Mouse (Mus musculus) c-Kit-positive CD71-positive TER-119-negative erythroid progenitor cells, embryonic 14.5 days (primary cell): ENCODE measurements around the gene Ghitm.
A peak's percentile ranks its signal among the peaks of the same experiment; 100 is the strongest.
"Not testable (repeated sequence)": the region's sequence is repeated elsewhere in the genome, so short reads cannot be mapped to it uniquely, and the experiment has no call there.

Experiments used
- DNase-seq: peaks from one replicate; pipeline ENCODE4 v3.0.0-alpha.2; 2013; ENCODE audit warnings: low read depth

Ghitm gene

DNA sequence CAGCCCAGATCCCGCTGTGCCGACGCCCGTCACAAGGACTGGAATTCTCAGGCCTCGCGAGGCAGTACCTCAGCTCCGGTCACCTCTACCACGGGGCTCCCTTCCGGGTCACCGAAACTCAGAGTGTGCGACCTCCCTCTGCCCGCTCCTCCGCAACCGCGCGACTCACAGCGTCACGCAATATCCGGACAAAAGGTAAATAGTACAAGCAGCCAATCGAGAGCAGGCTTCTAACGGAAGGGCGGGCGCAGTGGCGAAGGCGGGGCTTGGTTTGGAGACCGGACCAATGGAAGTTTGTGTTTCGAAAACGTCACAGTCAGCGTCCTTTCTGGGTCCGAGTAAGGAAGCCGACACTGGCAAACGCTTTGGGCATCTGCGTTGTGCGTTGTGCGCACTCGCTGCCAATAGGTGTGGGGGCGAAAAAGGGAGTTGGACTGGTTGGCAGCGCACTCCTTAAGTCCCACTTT lies at the start of gene Ghitm:
TSS of gene Ghitm (minus strand) at position 146 of the 467 bp plus-strand sequence.
- DNase-seq, result peak; percentile 96

DNA sequence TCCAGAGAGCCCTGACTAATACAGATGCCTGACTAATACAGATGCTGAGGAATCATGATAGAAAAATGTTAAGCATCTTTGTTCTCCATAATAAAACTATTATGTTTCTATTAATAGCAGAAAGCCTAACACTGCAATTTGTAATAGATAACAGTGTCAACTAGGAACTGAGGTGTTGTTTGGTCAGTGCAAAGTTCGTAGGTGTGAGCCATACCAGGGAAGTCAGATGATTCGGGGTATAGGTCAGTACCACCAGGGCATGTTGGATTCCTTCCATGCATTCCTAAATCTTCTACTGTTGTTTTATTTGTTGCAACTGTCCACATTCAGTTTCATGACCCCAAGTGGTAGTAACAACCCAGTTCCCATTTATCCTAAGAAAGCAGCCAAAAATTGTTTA lies 49.8 kb upstream of the Ghitm start:
- no peak for DNase-seq

DNA sequence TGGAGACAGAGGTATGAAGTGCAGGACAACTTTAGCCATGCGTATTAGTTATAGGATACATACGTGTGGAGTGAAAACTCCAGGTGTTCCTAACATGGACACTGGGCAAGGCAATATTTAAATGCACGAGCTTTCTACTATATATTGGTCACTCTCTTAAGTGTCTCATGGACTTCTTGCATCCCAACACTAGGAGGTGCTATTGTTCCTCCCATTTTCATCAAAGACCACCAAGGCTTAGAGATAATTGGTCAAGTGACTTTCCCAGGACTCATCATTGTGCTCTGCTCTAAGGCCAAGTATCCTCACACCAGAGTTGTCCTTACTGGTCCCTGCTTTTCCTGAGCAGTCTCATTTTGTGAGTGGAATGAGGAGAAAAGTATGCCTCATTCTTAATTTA lies 39.4 kb upstream of the Ghitm start:
- no peak for DNase-seq

DNA sequence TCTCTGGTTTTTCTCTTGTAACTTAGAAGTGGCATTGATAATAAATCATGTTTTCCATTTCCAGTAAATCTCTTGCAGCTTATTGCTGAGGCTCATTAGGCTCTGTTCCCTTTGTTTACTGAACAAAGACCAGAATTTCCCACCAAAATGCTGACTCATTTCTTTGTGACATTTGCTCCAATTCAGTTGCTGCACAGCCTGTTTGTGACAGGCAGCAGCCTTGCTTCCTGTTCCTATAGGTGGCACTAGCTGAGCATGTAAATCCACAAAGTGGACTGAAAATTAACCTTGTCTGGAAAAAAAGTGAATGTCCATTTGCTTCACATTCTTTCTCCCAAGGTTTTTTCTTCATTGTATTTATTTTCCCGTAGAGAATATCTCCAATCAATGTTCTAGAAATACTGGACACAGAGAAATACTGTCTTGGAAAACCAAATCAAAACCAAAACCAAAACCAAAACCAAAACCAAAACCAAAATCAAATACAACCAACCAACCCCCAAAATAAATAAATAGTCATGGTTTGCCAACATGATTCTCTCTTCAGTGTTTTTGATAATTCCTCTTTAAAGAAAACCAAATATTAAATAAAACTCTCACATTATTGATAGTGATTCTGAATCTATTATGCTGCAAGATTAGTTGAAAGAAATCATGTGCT lies 30.3 kb upstream of the Ghitm start:
- DNase-seq, result no peak

DNA sequence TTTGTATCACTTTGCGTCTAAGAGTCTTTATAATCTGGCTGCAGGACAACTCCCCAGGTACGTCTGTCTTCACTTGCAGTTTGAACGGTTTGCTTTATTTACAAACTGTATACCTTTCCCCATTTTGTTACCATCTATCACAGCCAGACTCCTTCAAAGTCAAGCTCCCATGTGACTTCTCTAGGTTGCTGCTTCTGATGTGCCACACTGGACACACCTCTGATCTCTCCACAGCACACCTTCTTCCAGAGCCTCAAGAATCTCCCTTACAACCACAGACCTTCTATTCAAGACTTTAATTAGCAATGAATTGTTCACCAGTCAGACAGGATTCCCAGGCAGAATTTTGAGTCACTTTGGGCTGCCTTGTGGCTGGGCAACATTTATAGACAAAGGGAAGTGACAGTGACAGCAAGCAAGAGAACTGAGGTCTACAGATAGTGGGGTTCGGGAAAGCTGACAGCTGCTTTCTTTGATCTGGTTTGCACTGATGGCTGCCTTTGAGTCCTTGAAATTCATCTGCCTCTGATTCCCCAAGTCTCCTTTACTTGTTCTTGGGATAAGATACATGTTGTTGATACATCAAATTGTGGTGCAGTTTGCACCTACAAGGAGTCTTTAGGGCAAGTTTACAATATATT lies 29.4 kb upstream of the Ghitm start:
- no peak for DNase-seq

DNA sequence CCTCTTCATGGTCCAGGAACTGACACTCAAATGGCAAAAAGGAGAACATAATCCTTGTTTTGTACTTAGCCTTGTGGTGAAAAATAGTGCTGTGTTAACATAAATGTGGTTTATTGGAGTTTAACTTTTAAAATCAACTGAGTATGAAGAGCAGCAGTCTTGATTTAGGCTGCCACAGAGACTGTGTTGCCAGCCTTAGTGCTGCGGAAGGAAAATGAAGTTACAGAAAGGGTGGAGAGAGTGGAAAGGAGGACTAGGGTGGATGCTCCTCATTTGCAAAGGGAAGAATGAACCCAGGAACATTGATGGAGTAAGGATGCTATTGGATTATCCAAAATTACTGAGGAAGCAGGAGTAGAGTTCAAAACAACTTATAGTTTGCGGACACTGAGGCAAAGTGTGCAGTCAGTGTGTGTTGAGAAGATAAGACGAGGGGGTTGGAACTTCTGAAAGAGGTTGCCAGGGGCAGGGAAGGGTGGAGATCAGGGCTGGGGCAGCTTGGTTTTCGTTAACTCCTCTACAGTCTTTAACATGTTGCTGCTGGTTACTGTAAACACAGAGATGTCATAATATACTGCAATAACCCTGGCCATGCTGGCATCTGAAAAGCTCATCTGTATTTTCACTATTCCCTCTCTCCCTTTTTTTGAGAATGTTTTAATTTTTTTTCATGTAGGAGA lies 28.3 kb upstream of the Ghitm start:
- DNase-seq, result peak; percentile 62

DNA sequence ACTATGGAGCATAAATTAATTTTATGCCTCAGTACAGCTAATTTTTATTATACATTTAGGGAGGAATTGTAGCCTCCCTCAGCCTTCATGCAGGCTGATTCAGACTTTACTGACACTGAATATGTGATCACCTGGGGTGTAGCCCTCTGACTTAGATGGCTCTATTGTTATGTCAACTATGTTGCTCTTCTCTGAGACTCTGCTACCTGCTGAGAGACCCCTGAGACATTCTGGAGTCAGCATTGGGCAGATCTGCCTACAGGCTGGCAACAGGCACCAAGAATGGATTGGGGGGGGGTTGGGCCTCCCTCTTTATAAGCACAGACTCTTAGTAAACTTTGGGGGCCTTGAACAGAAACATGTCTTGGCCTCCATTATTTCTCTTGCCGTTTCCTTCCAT lies 19.3 kb upstream of the Ghitm start:
- DNase-seq, result no peak

DNA sequence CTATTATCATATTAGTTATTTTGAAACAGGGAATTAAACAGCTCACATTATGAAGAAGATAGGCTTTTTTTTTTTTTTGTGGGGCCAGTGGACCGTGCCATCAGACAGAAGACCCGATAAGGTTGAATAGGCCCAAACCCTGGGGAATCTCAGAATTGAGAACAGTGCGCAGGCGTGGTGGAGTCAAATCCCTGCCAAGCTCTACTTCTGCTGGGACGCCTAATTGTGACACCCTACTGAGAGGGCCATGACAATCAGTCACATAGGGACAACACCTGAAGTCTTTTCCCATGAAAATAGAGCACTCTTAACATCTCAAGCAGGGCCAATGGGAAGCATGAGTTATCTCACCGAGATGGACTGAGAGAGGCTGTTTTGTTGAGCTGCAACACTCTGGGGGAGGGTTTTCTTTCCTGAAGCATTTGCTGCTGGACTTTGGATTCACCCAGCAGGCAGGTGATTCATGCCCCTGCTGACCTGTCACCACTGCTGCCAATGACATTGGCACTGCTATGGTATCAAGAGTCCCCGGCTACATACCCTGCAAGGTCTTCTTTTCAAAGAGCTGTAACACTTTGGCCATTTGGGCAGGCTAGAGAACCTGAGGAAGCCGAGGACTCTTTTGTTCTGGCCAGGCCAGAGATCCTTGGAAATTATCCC lies 4.1 kb upstream of the Ghitm start:
- no peak for DNase-seq

DNA sequence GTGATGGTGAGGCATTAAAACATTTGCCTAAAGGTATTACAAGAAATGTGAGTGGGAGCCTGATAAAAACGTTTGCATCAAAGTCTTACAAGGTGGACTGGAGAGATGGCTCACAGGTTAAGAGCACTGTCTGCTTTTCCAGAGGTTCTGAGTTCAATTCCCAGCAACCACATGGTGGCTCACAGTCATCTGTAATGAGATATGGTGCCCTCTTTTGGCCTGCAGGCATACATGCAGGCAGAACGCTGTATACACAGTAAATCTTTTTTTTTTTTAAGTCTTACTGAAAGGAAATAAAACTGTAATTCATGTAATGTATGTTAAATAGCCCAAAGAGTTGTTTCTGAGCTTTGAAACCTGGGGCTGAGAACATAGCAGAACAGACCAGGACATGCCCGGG lies 2.5 kb upstream of the Ghitm start:
- not testable (repeated sequence) for DNase-seq

DNA sequence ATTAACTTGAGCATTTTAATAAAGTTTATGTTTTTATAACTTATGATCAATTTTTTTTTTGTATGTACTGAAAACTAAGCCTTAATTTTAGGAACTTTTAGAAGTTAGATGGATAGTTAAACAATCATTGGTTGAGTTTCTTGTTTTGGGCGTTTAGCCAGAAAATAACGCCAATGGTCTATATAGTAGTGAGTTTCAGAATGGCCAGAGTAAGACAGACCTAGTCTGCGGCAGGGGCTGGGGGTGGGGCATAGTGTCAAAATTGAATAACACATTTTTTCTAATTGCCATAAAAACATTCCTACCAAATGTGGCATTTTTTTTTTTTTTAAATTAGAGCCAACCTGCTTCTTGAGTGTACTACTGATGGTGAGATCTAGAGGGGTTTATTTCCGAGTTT lies 1.0 kb upstream of the Ghitm start:
- no peak for DNase-seq

DNA sequence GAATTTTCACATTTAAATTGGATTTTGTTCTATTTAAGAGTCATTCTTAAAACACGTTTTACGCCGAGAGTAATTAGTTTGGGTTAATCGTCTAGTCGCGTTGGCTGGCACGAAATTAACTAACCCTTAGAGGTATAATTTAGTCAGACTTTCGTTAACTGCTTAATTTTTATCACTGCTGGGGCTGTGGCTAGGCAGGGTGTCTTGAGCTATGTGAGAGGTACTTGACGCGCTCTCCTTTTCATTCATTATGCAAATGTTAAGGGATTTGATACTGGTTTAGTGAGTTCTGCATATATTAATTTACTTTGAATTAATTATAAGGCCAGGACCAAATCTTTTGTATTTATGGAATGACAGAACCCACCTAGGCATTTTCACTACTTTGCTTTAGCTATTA lies 599 bp upstream of the Ghitm start:
- DNase-seq, result peak; percentile 17

DNA sequence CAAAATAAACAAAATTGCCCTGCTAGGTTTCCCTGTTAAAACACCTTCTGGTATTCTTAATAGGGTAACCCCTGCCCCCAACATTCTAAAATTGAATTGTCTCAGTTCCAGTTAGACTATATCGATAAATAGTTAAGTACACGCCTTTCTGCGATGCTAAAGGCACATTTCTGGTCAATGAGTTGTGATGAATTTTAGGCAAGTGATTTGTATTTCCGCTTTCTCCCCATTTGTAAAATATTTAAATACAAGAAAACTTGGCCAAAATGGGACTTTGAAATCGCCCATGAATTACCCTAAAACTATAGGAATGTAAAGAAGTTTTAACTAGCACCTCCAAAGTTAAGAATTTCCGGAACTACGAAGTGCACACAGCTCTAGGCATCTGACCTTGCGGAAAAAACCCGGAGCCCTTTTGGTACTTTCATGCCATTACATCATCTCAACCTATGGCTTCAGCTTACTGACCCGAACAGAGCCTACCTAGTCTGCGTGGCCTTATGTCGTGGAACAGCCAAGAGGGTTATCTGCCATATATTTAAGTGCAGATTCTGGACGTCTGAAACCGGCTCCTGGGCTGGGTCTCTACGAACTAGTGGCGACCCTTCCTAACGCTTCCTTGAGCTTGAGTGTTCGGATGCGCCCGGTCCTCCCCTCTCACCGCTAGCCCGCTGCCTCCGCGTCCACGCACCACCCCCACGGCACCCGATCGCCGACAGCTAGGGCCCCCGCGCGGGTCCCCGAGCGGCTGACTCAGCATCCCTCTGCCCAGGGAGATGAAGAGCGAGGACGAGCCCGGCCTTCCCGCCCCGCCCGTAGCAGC lies 557 bp downstream of the Ghitm start:
- peak; percentile 30 for DNase-seq

DNA sequence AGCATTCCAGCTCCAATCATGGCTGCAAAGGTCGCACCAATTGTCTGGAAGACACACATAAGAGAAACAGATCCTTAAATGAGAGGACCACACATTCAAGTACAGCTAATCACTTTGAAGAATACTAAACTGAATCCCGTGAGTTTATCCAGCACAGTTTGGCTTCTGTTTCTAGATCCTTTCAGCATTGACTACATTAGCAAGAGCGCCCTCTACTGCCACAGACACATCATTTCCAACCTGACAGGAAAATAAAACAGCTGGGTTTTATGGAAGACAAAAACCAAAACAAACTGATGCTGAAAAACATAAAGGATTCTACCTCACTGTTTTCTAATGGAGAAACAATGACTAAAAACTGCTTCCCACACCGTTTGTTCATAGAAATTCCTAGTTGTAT lies 7.4 kb downstream of the Ghitm start:
- peak; percentile 41 for DNase-seq

DNA sequence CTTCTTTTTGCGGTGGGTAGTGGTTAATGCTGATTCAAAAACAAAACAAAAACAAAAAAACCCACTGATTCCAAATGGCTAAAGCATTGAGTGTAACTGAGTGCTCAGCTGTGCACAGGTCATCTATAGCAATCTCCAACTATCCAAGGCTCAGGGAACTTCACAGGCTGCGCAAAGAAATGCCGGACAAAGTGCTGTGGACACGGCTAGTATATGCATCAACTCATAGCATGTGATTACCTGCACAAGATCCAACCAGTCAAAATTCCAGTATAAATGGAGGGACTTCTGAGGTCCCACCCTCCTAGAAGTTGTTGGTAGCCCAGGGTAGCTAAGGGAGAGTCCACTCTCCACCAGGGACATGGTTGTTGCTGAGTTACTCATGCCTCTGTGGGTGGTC lies 15.8 kb downstream of the Ghitm start:
- DNase-seq, result no peak

DNA sequence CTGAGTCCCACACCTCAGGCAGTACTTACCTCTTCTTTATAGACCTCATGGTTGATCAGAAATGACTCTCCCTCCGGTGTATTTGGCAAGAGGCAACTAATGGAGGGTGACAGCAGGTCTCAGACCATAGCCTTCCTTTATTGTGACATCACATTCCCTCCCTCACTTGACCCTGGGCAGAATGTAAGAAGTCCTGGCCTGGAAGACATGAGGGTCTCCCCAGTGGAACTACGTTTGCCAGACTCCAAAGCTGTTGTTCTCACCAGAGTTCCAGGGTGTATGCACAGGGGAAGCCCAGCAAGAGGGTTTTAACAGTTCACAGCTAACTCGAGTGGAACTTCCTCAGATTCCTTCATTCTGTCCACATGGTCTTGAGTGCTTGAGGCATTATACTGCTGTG lies 21.1 kb downstream of the Ghitm start, which contains the start of gene 2610528A11Rik:
TSS of gene 2610528A11Rik (minus strand) at position 101 of the 400 bp plus-strand sequence.
- no peak for DNase-seq

DNA sequence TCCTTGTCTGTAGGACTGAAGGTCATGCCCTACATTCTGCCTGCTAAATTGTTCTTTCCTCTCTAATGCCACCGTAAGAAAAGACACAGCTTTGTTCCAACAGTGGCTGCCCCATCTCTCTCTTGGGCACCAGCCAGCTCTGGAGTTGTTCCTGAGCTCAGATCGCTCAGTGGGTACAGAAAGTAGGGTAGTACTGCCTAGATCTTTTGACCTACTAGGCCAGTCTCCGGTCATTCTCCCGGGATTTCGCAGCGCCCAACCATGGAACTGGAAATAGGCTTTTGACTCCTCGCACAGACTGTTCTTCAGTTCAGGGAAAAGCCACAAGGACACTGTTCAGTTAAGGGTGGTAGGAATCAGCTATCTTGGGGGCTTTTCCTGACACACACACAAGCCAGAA lies 22.1 kb downstream of the Ghitm start:
- no peak for DNase-seq

DNA sequence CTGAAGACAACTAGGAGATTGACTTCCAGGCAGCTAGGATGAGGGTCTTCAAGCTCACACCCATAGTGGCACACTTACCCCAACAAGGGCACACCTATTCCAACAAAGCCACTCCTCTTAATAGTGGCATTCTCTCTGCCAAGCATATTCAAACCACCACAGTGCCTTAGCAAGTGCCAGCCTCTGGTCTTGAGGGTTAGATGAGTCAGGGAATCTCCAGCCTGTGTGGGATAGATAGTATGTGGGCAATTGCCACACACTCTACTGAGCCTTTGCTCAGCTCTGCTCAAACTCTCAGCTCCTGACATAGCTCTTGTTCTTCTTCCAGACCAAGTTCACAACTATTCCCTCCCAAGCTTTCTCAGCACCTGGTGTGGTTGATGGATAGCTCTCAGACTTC lies 23.7 kb downstream of the Ghitm start:
- no peak for DNase-seq

DNA sequence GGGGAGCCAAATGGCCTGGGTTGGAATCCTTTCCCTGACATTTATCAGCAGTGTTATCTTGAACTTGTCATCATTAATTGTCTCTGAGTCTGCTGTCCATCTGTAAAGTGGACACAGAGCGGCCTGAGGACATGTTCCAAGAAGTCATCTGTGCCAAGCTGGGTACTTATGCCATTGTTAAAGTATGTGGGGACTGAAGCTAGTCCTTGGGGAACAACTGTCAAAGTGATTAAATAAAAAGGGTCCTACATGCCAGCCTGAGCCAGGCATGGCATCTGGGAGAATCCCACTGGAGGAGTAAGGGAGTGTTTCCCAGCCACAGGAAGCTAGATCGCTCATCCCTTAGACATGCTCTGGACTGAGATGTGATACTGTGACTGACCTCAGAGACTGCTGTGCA lies 24.6 kb downstream of the Ghitm start:
- DNase-seq, result no peak

DNA sequence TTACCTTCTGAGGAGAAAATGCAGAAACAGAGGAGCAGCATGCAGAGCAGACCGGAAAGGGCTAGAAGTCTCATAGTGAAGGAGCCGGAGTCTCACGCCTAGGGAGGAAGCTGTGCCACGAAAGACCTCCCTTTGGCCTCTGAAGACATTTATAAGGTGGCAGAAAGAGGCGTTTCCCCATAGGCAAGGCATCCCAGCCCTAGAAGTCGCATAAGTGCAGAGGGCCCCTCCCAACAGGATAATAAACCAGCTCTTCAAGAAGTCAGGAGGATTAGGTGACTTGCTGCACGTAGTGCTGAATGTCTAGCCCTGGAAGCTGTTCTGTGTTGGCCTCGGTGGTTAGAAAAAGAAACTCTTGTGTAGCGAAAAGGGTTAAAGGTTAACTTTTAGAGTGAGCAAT lies 25.1 kb downstream of the Ghitm start:
- DNase-seq, result no peak

DNA sequence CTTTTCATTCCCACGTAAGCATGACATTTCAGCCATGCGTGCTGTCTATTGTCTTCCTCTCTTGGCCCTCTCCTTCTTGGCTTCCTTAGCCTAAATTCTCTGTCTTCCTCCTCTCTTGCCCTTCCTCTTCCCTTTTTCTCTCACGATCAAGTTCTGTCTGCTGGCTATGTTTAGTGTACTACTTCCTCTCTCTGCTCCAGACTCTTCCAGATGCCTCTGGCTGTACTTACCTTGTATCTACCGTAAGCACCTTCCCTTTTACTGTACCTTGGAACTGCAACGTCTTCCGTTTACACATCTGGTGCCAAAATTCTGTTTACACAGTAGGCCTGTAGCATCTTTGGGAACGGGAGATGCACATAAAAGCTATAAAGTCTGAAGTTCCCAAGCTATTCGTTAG lies 25.6 kb downstream of the Ghitm start:
- DNase-seq, result no peak

DNA sequence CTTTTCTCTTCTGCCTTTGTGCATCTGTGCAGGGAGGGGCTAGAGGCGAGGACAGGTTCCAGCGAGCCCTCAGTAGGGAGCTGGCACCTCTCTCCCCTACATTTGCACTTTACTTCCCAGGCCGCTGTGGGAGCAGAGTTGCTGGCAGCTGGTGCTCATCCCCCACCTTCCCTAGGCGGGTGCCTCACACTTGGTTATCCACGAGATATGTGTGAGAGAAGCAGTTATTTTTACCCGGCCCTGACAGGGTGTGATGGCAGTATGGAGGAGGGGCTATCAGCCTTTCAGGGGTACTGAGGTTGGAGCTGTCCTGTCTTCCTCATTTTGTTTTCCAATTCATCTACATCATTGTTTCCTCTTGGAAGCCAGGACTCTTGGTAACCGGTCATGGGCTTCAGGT lies 29.2 kb downstream of the Ghitm start:
- no peak for DNase-seq

DNA sequence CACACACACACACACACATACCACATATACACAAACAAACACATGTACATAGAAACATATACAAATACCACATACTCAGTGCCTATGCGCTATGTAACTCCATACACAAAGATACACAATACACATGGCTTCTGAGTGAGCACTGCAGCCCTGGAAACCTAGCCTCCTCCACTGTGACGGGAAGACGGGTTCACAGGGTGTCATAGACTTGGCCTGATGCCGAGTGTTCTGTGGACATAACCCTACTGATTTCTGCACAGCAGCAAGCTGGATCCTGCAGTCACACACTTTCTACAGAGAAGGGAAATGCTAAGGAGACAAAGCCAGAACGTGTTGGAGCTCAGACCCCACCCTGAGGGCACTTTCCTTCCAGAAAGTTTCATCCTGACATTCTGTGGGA lies 30.3 kb downstream of the Ghitm start:
- DNase-seq, result no peak
